Mouse (Mus musculus): Measurements from ENCODE around the gene Pla2g4a. TPM values are rescaled to one million over a fixed set of nuclear protein-coding genes. Genes with fewer than 3 reads are reported as not detected.

Pla2g4a gene
- 5.3 and 7.4 TPM in 2 replicates for total RNA-seq (2021)
- long read RNA-seq, experiment 1, partial matches to known transcripts, result 0 of 4 reads
- long read RNA-seq, experiment 1, other reads (novel, unspliced or antisense), result 0 of 4 reads
- long read RNA-seq, experiment 2, transcript Pla2g4a-201 (18 exons, 2,856 nt), result major isoform, 6 of 7 reads
- long read RNA-seq, experiment 2, partial matches to known transcripts, result 0 of 7 reads
- long read RNA-seq, experiment 2, other reads (novel, unspliced or antisense), result 1 of 7 reads

- DNase-seq, result peak; percentile 17
These were observed at the start of gene Pla2g4a for GRCm38 (mm10) chr1:149960734-149961424. TSS of gene Pla2g4a (minus strand) at chr1:149961290.

DNA sequence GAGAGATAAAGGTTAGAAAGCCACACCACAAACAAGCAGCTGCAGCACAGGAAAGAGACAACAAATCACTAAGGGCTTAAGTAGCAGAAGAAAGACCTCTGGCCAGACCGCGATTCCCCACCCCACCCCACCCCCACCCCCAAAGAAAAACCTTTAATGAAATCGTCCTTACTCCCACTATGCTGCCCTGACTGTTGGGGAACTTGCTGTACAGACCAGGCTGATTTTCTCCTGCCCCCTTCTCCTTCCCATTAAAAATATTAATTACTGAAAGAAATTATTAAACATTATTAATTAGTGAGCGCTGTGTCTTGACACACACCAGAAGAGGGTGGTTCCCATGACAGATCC, 49.5 kb upstream of the Pla2g4a start:
- no peak for DNase-seq

DNA sequence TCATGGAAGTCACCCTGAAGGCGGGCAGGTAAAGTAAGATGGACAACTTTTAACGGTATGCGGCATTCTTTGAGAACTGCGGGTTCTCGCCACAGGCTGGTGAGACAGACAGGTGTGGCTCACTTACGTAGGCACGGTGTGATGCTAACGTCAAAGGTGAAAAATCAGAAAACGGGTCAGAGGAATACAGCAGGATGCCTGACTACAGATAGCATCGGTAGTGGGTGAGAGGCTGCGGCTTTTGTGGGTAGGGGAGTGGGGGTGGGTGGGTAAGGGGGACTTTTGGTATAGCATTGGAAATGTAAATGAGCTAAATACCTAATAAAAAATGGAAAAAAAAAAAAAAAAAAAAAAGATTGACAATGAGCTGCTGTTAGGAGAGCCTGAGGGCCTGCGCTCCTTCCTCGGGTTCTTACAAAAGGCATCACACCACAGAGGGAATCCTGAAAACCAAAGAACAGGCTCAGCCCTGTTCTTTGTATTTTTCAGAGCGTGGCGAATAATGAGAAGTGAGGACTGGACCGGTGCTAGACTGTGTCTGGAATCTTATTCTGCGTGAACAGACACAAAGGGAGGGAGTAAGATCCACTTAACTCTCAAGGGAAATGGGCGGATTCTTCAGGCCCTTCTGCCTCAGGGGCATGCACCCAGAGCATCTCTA, 49.0 kb upstream of the Pla2g4a start:
- DNase-seq, result no peak

GRCm38 (mm10) chr1:150009134-150009533, 48.0 kb upstream of the Pla2g4a start:
- DNase-seq, result no peak

DNA sequence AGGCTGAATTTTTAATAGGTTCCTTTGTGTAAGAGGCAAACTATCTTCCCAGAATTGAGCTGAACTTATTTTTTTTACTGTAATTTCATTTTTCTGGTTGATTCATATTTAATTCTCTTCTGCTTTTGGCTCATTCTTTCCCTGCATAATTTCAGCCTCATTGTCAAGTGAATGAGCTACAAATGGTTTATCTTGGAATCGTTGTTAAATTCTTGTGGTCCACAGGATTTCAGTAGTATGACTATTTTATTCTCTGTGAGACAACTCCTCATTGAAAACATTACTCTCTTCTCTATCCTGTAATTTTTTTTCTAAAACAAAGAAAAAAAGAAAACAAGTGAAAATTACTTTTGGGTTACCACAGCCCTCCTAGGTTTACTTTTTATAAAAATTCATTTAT, 14.5 kb upstream of the Pla2g4a start:
- no peak for DNase-seq

- no peak for DNase-seq
These were observed 4.7 kb upstream of the Pla2g4a start for GRCm38 (mm10) chr1:149965826-149966225.

- DNase-seq, result no peak
These were observed 574 bp upstream of the Pla2g4a start for GRCm38 (mm10) chr1:149961425-149962303.

GRCm38 (mm10) chr1:149960251-149960650, 839 bp downstream of the Pla2g4a start:
- no peak for DNase-seq

- DNase-seq, result no peak
These were observed 2.0 kb downstream of the Pla2g4a start for GRCm38 (mm10) chr1:149959069-149959468.

GRCm38 (mm10) chr1:149955482-149955881, 5.6 kb downstream of the Pla2g4a start:
- no peak for DNase-seq

DNA sequence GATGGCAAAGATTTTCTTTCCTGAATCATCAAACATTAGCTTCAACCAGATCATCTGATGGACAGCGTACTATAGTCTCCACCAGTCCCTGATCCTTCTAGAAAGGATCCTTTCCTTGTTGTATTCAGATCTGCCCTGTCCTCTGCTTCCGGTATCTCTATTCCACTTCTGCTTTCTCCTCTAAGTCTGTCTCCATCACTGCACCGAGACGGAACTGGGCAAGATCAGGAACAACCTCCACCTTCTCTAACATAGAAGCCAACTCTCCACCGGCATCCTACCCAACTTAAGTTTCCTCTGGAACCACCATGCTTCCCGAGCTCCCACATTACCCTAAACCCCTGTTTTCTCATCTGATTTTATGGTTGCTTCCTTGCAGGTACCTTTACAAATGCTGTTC, 7.1 kb downstream of the Pla2g4a start:
- no peak for DNase-seq

GRCm38 (mm10) chr1:149952050-149952449, 9.0 kb downstream of the Pla2g4a start:
- DNase-seq, result no peak

DNA sequence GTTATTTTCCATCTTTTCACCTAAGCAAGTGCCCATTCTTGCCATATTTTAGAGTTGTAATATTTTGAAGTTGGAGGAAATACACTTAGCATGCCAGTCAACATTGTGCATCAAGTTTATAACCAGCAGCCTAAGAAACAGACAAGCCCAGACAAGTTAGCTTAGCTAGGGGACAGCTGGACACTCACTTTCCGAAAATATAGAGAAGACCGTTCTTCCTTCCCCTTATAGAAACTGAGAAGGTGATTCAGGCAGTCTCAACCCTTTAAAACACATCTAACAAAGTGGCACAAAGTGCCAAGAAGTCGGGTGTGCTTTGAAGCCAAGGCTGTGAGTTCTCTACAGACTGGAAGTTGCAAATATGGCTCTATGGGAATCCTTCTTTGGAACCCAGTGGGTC, 10.4 kb downstream of the Pla2g4a start:
- DNase-seq, result no peak

DNA sequence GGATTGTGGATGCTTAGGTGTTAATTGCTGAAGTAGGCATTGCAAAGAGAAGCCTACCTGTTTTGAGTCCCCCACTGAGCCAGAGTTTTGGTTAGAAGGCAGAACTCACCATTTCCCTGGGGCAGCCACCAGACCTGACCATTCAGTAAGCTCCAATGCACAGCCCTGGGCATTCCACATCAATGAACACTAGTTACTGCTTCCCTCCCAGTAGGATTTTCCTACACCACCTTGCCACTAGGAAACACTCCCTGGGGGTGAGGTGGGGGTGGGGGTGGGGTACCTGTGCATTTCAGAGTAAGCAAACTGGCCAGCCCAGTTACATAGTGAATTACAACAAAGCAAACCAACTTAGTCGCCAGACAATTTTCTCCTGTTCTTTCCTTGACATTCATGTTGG, 10.8 kb downstream of the Pla2g4a start:
- DNase-seq, result no peak

- DNase-seq, result no peak
These were observed 11.8 kb downstream of the Pla2g4a start for GRCm38 (mm10) chr1:149949334-149949733.

DNA sequence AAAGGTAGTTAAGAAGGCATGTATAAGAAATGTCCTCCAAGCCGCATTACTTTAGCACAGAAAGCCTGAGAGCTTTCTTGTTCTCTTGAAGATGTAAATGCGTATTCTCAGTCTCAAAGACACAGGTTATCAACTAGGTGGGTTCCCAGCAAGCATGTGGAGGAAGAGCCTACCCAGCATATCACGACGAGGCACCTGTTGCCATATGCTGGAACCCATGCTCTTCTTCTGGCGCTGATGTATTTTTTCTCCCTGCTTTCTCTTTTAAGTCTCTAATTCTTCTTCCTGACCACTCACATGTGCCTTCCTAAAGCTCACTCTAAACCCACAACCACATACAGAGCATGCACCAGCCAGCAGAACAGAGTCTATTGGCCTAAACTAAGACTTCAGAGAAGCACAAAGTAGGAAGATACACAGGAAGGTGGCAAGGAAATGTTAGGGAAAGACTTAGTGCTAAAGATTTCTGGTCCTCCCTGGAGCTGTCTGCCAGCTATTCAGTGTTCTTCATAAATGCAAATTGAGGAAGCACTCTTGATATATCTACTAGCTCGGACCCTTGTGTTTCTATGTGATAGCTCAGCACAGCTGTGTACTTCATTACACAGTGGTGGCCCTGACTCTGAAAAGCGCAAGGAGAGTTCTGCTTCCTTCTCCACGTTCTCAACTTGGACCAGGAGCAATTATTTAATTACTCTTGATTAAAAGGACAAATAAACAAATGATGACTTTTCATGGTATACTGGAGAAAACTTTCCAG, 12.8 kb downstream of the Pla2g4a start:
- no peak for DNase-seq

GRCm38 (mm10) chr1:149946993-149947392, 14.1 kb downstream of the Pla2g4a start:
- DNase-seq, result no peak

DNA sequence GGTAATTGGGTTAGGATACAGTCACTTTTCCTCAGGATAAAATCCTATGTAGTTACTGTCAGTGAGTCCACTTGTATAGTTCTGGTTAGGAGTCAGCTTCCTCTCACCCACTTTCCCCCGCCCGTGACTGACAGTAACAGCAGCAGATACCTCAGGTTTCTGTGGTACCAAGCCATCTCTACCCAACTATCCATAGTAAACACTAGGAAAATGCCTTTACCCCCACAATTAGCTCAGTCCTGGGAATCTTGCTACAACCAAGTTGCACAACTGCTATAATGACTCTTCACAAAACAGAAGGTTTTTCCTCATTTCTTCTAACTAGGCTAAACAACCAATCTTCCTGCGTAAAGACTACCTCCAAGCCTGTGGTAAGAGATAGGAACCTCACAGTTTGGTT, 14.7 kb downstream of the Pla2g4a start:
- DNase-seq, result no peak

DNA sequence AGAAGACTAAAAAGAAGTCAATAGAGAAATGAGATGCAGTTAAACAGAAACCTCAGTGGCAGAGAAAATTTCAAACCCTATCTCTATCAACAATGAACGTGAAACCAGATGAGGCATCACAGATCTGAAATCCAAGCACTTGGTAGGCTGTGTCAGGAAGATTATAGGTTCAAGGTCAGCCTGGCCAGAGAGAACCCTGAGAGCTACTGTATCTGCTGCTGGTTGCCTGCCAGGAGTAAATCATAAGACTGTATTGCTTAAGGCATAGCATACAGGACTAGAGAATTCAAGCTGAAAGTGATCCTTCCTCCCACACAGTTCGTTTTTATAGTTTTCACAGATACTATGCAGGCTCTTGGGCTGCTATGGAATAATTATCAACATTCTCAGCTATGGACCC, 17.5 kb downstream of the Pla2g4a start:
- no peak for DNase-seq

GRCm38 (mm10) chr1:149940301-149940700, 20.8 kb downstream of the Pla2g4a start:
- DNase-seq, result no peak

GRCm38 (mm10) chr1:149939261-149940032, 21.6 kb downstream of the Pla2g4a start:
- no peak for DNase-seq

Data from adrenal gland, postnatal 14 days (tissue).